Mouse (Mus musculus) heart, embryonic 15.5 days (tissue): ENCODE measurements around the gene Sowahc. TPM values are rescaled to one million over a fixed set of nuclear protein-coding genes. Genes with fewer than 3 reads are reported as not detected.

ENCODE experiments used
- ATAC-seq: fragments of 200-750 bp; cut with Nextera tagmentation; replicated peaks from 2 replicates; pipeline ENCODE4 v1.8.0; 2017; ENCODE audit warnings: low read depth, moderate TSS enrichment; ENCODE audit not compliant: insufficient number of reproducible peaks, insufficient read depth, low FRiP score
- H3K27ac ChIP-seq: fragments of 300-500 bp; sonication (generic); 2 replicates; pipeline ENCODE4 v1.5.1; 2015; ENCODE audit warnings: mild to moderate bottlenecking, inconsistent platforms
- H3K27me3 ChIP-seq: fragments of 300-500 bp; sonication (generic); 2 replicates; pipeline ENCODE4 v1.6.1; 2015; ENCODE audit warnings: inconsistent platforms
- H3K36me3 ChIP-seq: fragments of 300-500 bp; sonication (generic); 2 replicates; pipeline ENCODE4 v1.6.1; 2015; ENCODE audit warnings: mild to moderate bottlenecking, inconsistent platforms
- H3K4me1 ChIP-seq: fragments of 300-500 bp; sonication (generic); replicated peaks from 2 replicates; pipeline ENCODE4 v1.6.1; 2015; ENCODE audit warnings: inconsistent platforms
- H3K4me2 ChIP-seq: fragments of 300-500 bp; sonication (generic); 2 replicates; pipeline ENCODE4 v1.6.1; 2015; ENCODE audit warnings: inconsistent platforms, mild to moderate bottlenecking, moderate library complexity
- H3K4me3 ChIP-seq: fragments of 300-500 bp; sonication (generic); 2 replicates; pipeline ENCODE4 v1.5.1; 2015; ENCODE audit warnings: mild to moderate bottlenecking, inconsistent platforms
- H3K9ac ChIP-seq: fragments of 300-500 bp; sonication (generic); 2 replicates; pipeline ENCODE4 v1.6.1; 2015; ENCODE audit warnings: mild to moderate bottlenecking, inconsistent platforms
- H3K9me3 ChIP-seq: fragments of 300-500 bp; sonication (generic); replicated peaks from 2 replicates; pipeline ENCODE4 v1.6.1; 2016; ENCODE audit warnings: inconsistent platforms
- WGBS: fragments of 180-500 bp; shearing (Covaris S2); methylation state at CpG from one replicate; pipeline ENCODE4 v1.1.7; 2015; ENCODE audit warnings: mixed read lengths; 5-methylcytosine and 5-hydroxymethylcytosine counted together
- polyA plus RNA-seq: library from polyadenylated mRNA; unstranded; fragments of >200 nt; fragmentation: Nextera tagmentation; extraction: Ambion mirVana; gene quantifications from 2 replicates; pipeline ENCODE4 v1.2.1, GENCODE M21; 2015

Gene Sowahc
- polyA plus RNA-seq = 2.5 and 3.7 TPM in 2 replicates

GRCm38 (mm10) chr10:59221473-59222270 is at the start of gene Sowahc, which contains the start of gene Sept10:
TSS of gene Sowahc (plus strand) at chr10:59221953.
TSS of gene Sept10 (minus strand) at chr10:59221847.
- Histone ChIP-seq H3K9ac (peak within 1 kb of the TSS; percentile 90), H3K9me3 (no peaks in the 10 kb centered on the region), H3K4me2 (peak within 1 kb of the TSS; percentile 100), H3K4me3 (peak within 1 kb of the TSS; percentile 94), H3K36me3 (no peaks in the 10 kb centered on the region), H3K4me1 (peaks cover 23% of the 10 kb centered on the region), H3K27ac (peak within 1 kb of the TSS; percentile 96), H3K27me3 (no peaks in the 10 kb centered on the region)
- WGBS = under 1% methylated on average over 84 of the region's 84 CpGs
- ATAC-seq = peak; percentile 97

GRCm38 (mm10) chr10:59172539-59172938 is 49.2 kb upstream of the Sowahc start:
- Histone ChIP-seq H3K9me3 (no peaks in the 10 kb centered on the region), H3K4me3 (no peak overlapping the region), H3K4me2 (no peak overlapping the region), H3K4me1 (no peaks in the 10 kb centered on the region), H3K36me3 (no peaks in the 10 kb centered on the region; the same call in 1 of the 2 replicates), H3K27me3 (no peaks in the 10 kb centered on the region), H3K27ac (no peak overlapping the region), H3K9ac (no peak overlapping the region)
- no peak for ATAC-seq
- WGBS = 89% methylated on average over 1 of the region's 1 CpGs

- Histone ChIP-seq H3K4me3 (no peak overlapping the region), H3K27ac (no peak overlapping the region), H3K36me3 (peaks cover 3% of the 10 kb centered on the region; the same call in 1 of the 2 replicates), H3K9me3 (no peaks in the 10 kb centered on the region), H3K4me1 (0 out of 2 replicates have a peak, but pooled peaks cover 3% of the 10 kb centered on the region), H3K9ac (no peak overlapping the region), H3K4me2 (no peak overlapping the region), H3K27me3 (no peaks in the 10 kb centered on the region)
- WGBS = 33% methylated on average over 3 of the region's 3 CpGs
- ATAC-seq = no peak
Observed at GRCm38 (mm10) chr10:59179620-59180019, 42.1 kb upstream of the Sowahc start.

- no peaks in the 10 kb centered on the region for H3K9me3 ChIP-seq
- no peak overlapping the region for H3K4me2 ChIP-seq
- H3K9ac ChIP-seq = no peak overlapping the region
- no peak overlapping the region for H3K27ac ChIP-seq
- peaks cover 3% of the 10 kb centered on the region; the same call in 1 of the 2 replicates for H3K36me3 ChIP-seq
- no peaks in the 10 kb centered on the region for H3K27me3 ChIP-seq
- no peak overlapping the region for H3K4me3 ChIP-seq
- no peak for ATAC-seq
- 73% methylated on average over 3 of the region's 3 CpGs for WGBS
- H3K4me1 ChIP-seq = 0 out of 2 replicates have a peak, but pooled peaks cover 3% of the 10 kb centered on the region
Observed at GRCm38 (mm10) chr10:59182306-59182705, 39.4 kb upstream of the Sowahc start.

- Histone ChIP-seq H3K4me2 (no peak overlapping the region), H3K27ac (no peak overlapping the region), H3K4me1 (peaks cover 4% of the 10 kb centered on the region; the same call in 1 of the 2 replicates), H3K4me3 (no peak overlapping the region), H3K9me3 (no peaks in the 10 kb centered on the region), H3K9ac (no peak overlapping the region), H3K36me3 (no peaks in the 10 kb centered on the region), H3K27me3 (no peaks in the 10 kb centered on the region)
- ATAC-seq = no peak
- WGBS = 65% methylated on average over 5 of the region's 5 CpGs
Observed at GRCm38 (mm10) chr10:59194891-59195290, 26.9 kb upstream of the Sowahc start.

- no peaks in the 10 kb centered on the region for H3K36me3 ChIP-seq
- no peaks in the 10 kb centered on the region for H3K9me3 ChIP-seq
- no peak overlapping the region for H3K4me3 ChIP-seq
- peaks cover 4% of the 10 kb centered on the region; the same call in 1 of the 2 replicates for H3K4me1 ChIP-seq
- WGBS = 88% methylated on average over 3 of the region's 3 CpGs
- ATAC-seq = no peak
- no peaks in the 10 kb centered on the region for H3K27me3 ChIP-seq
- no peak overlapping the region for H3K27ac ChIP-seq
- H3K9ac ChIP-seq = no peak overlapping the region
- H3K4me2 ChIP-seq = no peak overlapping the region
Observed at GRCm38 (mm10) chr10:59196763-59197162, 25.0 kb upstream of the Sowahc start.

DNA sequence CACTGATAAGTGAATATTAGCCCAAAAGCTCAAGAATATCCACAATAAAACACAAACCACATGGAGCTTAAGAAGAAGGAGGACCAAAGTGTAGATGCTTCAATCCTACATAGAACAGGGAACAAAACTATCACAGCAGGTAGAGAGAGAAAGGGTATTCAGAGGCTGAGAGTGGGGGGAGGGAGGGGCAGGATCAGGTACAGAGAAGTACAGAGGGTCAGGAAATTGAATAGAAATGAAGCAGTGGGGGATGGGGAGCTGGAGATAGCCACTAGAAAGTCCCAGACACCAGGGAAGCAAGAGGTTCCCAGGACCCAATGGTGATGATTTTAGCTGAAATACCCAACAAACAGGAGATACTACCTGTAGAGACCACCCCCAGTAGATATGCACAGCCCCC is 21.7 kb upstream of the Sowahc start:
- Histone ChIP-seq H3K4me2 (no peak overlapping the region), H3K4me3 (no peak overlapping the region), H3K36me3 (no peaks in the 10 kb centered on the region), H3K4me1 (peaks cover 4% of the 10 kb centered on the region; the same call in 1 of the 2 replicates), H3K9ac (no peak overlapping the region), H3K27ac (no peak overlapping the region), H3K9me3 (no peaks in the 10 kb centered on the region), H3K27me3 (no peaks in the 10 kb centered on the region)
- ATAC-seq = no peak

- Histone ChIP-seq H3K4me2 (peak overlapping the region; percentile 100), H3K27me3 (no peaks in the 10 kb centered on the region), H3K4me1 (peaks cover 23% of the 10 kb centered on the region), H3K36me3 (no peaks in the 10 kb centered on the region), H3K9ac (peak overlapping the region; percentile 90), H3K4me3 (peak overlapping the region; percentile 94), H3K9me3 (no peaks in the 10 kb centered on the region), H3K27ac (peak overlapping the region; percentile 96)
- 1% methylated on average over 39 of the region's 39 CpGs for WGBS
- ATAC-seq = no peak
Observed at GRCm38 (mm10) chr10:59220824-59221472, 805 bp upstream of the Sowahc start.

DNA sequence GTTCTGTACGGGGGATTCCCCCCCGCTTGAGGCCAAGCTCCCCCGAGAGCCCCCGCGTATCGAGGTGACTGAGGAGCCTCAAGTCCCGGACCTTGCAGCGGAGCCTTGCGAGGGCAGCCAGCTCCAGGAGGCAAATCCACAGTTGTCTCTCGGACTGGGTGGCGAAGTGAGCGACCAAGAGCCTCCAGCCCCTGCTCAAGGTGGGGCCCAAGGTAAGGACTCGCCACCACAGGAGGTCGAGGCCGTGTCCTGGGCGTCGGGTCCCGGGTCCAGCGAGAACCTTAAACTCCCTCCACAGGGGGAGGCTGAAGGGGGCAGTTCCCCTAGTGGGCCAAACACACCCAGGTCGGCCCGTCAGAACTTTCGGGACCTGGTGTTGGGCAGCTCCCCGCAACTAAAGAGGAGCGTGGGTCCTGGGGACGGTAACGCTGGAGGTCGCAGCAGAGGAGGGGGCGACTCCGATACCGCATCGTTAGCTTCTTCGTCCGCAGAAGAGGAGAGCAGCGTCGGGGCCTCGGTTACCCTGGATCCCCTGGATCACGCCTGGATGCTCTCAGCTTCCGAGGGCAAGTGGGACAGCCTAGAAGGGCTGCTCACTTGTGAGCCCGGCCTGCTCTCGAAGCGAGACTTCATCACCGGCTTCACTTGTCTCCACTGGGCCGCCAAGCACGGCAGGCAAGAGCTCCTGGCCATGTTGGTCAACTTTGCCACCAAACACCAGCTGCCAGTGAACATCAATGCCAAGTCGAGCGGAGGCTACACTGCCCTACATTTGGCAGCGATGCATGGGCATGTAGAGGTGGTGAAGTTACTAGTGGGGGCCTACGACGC is 733 bp downstream of the Sowahc start:
- WGBS = 3% methylated on average over 49 of the region's 49 CpGs
- Histone ChIP-seq H3K4me1 (peaks cover 23% of the 10 kb centered on the region), H3K36me3 (no peaks in the 10 kb centered on the region), H3K27me3 (no peaks in the 10 kb centered on the region), H3K4me3 (peak overlapping the region; percentile 94), H3K9me3 (no peaks in the 10 kb centered on the region), H3K27ac (peak overlapping the region; percentile 96), H3K9ac (peak overlapping the region; percentile 90), H3K4me2 (peak overlapping the region; percentile 100)
- ATAC-seq = 0 out of 2 replicates have a peak, but pooled peaks have one; percentile 1

DNA sequence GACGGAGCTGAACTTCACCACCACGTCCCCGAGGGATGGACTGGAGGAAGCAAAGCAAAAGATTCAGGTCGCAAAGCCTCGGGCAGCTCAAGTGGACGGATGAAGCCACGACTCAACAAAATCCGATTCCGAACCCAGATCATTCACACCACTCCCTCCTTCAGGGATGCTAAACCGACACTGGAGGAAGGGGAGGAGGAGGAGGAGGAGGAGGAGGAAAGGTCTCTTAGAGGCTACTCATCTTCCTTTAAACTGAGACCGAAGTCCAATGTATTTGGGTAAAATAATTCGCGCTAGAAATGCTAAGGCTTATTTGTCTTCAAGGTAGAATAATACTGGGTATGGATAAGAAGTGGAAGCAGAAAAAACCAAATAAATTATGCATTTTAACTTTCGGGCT is 1.5 kb downstream of the Sowahc start:
- Histone ChIP-seq H3K36me3 (no peaks in the 10 kb centered on the region), H3K4me1 (peaks cover 23% of the 10 kb centered on the region), H3K27ac (no peak overlapping the region), H3K9ac (peak overlapping the region; percentile 90; the same call in 1 of the 2 replicates), H3K9me3 (no peaks in the 10 kb centered on the region), H3K27me3 (no peaks in the 10 kb centered on the region), H3K4me2 (peak overlapping the region; percentile 100), H3K4me3 (peak overlapping the region; percentile 94)
- WGBS = 40% methylated on average over 14 of the region's 14 CpGs
- ATAC-seq = no peak

DNA sequence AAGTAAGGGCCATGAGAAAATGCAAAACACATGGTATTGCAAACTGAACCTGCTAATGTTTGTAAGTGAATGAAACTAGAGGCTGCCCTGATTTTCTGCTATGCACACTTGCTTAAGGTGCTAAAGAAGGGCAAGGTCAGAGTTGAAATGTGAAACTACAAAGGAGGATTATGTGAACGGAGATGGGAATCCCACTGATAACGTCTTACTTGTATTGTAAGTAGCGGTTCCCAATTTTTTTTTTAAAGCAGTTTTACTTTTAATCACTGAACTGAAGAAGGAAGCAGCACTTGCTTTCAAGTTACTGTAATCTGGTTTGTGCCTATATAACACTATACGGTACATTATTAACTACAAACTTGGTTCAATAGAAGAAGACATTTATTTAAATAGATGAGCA is 2.1 kb downstream of the Sowahc start:
- 81% methylated on average over 4 of the region's 4 CpGs for WGBS

More for the DNA sequence above, 2.1 kb downstream of the Sowahc start:
- Histone ChIP-seq H3K36me3 (no peaks in the 10 kb centered on the region), H3K9ac (no peak overlapping the region), H3K4me3 (peak overlapping the region; percentile 94; the same call in 1 of the 2 replicates), H3K9me3 (no peaks in the 10 kb centered on the region), H3K27me3 (no peaks in the 10 kb centered on the region), H3K27ac (no peak overlapping the region), H3K4me1 (peaks cover 23% of the 10 kb centered on the region), H3K4me2 (peak overlapping the region; percentile 100; the same call in 1 of the 2 replicates)
- ATAC-seq = no peak
